Mouse (Mus musculus) neutrophil, adult 5-6 weeks (primary cell): ENCODE data around the gene Slc18a2. TPM values are rescaled to one million over a fixed set of nuclear protein-coding genes. Genes with fewer than 3 reads are reported as not detected.

Experiments used
- ATAC-seq: fragments of 151-379, 151-347 bp; 2 replicates; pipeline ENCODE4 v1.8.0; 2017; ENCODE audit warnings: mild to moderate bottlenecking, moderate TSS enrichment; ENCODE audit not compliant: insufficient number of reproducible peaks, poor library complexity, low FRiP score, severe bottlenecking; ENCODE audit errors: extremely low read depth
- total RNA-seq: library from RNA; stranded (forward); fragments of 200-1000 nt; gene quantifications from 2 replicates; pipeline ENCODE4 v1.2.3, GENCODE M21; 2017

The Slc18a2 gene
- total RNA-seq, 1 experiment from 2014 or later = 1.0 TPM

DNA sequence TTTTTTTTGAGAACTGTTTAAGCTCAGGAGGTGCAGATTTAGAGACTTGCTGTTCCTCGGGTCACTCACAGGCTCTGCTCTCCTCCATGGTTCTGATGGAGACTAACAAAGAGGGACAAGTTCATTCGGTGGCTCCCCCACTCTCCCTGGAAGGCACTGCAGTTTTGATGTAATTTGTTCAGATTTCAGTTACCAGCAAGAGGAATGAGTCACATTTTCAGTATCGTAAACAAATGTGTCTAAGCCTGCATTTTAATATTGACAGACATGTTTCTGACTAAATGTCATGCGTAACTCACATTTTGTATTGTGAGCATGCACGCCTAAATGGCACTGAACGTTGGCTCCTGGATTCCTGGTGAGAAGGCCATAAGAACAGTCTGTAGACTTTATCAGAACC, 5.2 kb downstream of the Slc18a2 start:
- ATAC-seq = no peak

DNA sequence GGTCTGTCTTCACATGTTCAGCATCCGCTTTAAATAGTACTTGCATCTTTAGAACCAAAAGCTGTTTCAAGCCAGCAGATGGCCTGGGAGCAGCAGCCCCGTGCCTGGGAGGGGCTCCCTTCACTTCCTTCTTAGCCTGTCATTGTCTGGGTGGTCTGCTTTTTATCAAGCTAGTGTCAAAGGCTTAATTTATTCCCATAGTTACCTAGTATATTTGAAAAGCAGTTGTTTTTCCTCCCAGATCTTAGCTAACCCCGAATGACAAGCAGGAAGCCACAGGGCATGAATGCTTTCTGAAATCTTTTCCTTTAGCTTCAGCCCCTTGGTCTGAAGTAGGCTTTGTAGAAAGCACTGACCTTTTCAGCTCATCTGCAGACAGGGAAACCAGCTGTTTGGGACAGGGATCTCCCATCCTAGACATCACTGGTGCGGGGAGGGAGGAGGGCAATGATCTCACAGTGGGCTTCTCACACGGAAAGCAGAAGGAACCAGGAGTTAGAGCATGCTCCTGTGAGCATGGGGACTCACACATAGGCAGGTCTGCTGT, 6.8 kb downstream of the Slc18a2 start:
- ATAC-seq = no peak

DNA sequence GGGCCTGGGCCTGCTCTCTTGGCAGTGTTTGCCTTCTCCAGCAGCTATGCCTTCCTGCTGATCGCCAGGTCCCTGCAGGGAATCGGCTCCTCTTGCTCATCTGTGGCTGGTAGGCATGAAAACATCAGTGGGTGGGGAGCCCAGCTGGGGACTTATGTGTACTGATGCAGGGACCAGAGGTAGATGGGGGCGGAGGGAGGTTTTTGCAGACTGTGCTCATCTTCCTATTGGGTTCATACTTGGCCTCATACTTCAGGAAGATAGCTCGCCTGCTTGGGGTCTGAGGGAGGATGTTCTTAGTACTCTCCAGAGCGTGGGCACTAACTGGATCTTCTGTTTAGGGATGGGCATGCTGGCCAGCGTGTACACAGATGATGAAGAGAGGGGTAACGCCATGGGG, 12.5 kb downstream of the Slc18a2 start:
- no peak for ATAC-seq

DNA sequence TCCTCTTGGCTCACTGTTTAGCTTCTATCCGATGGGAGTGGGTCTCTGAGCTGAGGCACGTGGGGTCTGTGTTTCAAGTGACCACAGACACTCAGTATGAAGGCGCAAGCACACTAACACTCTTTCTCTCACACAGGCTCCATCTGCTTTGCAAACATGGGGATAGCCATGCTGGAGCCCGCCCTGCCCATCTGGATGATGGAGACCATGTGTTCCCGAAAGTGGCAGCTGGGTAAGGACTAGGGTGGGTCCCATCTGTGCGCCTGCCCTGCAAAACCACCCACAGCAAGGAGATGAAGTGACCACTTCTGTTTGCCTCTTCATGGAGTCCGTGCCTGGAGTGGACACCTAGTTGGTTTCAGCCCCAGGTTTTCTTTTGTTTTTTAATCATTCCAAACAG, 15.7 kb downstream of the Slc18a2 start:
- ATAC-seq = no peak

DNA sequence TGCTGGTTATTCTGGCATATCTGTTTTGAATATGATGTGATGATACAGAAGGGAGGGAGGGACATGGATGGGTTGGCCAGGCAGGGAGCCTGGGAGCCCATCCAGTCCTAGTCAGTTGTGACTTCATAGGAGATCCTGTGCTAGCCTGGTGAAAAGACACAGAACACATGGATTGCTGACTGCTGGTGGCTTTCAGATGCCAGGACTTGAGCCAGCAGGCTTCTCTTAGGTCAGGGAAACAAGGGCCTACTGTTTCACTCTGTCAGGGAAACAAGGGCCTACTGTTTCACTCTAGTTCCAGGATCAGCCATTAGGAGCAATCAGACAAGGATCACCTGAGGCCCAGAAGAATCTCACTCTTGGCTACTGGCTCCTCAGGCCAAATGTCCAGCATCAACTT, 20.1 kb downstream of the Slc18a2 start:
- ATAC-seq = no peak

DNA sequence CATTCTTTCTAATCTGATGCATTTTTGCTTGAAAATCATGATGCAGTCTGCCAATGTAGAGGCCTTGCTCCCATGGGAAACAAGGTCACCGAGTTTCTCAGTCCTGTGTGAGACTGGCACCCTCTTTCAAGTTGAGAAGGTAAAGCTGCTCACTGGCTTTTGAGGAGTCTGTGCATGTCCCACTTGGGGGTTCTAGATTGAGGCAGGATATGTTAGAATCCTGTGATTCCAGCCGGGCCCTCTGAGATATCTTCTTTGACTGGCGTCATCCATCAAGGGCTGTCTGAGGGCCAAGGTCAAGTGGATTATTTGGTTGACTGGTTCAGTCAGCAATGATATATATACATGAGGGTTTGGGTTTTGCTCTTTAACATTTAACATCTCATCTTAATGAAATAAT, 21.3 kb downstream of the Slc18a2 start:
- no peak for ATAC-seq

DNA sequence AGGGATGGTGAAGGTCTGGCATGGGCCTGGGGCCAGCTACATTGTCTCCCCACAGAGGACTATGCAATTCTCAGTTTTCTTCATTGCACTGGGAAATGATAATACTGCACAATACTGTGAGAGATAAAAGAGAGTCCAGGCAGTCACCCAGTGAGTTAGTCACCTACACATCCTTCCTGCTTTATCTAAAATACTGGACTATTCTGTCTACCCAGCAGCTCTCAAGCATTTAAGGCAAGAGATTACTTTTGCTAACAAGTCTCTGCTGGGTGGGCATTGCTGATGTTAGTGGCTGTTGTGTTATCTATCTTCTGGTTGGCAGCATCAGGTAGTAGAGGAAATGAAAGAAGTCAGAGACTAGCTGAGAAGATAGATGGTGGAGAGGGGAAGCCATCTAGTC, 28.3 kb downstream of the Slc18a2 start:
- no peak for ATAC-seq

DNA sequence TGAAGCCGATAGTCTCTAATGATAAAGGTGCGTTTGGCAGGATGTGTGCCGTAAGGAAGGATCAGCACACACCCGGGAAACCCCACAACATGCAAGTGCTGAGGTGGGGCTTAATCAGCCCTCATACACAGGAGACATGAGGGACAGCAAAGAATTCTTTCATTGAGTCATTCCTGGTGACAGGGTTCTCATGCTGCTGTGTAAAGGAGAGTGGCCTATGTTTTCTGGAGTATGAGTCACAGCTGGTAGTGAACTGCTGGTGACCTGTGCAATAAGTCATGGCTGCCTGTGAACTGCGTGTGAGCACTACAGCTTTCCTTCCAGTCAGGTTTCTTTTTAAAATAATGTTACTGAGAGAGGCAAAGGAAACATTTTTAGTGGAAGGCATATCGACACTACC, 29.1 kb downstream of the Slc18a2 start:
- ATAC-seq = no peak

DNA sequence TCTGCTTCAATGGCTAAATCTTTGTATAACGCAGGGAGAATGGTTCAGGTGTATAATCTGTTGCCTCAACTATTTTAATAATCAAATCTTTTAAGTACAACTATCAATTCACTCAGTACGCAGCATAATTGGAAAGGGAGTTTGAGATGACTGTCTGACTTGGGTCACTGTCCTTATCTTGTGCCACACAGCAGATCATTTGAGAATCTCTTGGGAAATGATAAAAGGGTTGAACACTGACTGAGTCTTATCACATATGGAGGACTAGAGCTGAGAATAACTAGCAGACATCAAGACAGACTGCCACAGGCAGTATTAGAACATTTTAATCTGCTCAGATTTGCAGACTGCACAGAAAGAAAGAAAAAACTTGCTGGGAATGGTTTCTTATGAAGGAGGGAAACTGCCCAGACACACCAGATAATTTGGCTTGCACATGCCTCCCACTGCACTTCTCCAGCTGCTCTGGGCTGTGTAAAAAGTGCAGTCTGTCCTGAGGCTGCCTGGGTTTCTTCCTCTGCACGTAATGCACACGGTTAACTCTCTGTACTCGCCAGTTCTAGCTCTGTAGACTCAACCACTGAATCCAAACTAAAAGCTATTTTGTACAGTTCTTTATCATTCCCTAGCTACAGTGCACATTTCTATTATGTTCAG, 31.6 kb downstream of the Slc18a2 start:
- ATAC-seq = no peak

DNA sequence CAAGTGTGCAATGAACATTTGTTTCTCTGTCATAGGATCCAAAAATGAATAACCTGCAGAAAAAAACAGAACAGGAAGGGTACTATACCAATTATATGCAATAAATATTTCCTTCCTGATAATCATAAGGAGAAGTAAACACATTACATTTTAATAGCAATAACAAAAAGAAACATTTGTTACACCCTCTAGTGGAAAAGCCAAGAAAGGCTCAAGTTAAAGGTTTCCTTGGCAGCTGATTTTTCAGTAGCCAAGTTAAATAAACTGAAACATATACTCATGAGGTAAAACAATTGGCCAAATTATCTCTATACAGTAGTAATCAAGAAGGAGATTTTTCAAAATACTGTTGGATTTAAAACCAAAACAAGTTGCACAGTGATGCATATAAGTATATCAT, 54.6 kb downstream of the Slc18a2 start:
- no peak for ATAC-seq

DNA sequence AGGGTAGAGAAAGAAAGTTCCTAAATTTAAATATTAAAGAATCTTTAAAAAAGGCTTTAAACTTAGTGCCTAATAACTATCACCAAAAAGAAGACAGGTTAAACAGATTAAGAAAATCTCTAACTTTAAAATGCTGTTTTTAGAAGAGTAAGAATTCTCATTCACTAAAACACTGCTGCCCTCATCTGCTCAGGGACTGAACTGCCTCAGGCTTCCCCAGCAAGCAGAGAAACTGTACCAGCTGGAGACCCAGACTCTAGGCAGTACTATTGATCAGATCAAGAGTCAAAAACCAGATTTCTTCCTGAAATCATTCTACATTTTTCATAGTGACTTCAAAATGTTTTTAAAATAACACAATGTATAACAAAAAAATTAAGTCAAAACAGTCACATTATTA, 55.9 kb downstream of the Slc18a2 start:
- ATAC-seq = no peak

DNA sequence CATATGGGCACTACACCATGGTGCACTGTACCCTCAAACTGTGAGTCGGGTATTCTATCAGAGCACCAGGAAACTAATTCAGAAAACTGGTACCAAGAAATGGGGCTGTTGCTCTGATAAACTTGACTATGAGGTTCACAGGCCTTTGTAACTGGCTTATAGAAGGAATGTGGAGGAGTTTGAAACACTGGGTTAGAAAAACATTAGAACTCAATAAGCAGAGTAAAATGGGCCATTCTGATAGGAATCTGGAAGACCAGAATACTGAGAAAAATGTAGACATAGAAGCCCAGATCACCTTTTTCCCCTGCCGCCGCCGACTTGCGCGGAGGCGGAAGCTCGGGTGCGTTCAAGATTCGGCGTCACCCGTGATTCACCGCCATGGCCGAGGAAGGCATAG, 61.3 kb downstream of the Slc18a2 start, which contains the start of gene Rps12-ps3:
Gene Rps12-ps3 (plus strand): TSS at position 301 of the 400 bp plus-strand sequence.
- no peak for ATAC-seq

DNA sequence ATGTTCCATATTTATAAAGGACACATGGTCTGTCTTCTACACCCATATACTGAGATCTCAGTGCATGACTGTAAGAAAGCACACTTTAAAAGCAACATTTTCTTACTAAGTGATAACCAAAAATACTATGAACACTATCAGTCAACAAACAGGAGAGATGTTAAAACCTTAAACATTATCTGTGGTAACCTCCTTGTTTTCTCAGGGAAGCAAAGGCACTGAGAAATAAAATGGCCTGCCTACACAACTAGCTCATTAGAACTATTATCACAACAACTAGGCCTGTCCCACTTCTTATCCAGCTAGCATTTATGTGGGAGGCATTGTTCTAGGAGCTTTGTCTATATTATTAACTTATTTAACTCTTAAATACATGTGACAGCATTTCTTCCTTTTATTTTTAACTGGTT, 70.1 kb downstream of the Slc18a2 start:
- ATAC-seq = no peak

DNA sequence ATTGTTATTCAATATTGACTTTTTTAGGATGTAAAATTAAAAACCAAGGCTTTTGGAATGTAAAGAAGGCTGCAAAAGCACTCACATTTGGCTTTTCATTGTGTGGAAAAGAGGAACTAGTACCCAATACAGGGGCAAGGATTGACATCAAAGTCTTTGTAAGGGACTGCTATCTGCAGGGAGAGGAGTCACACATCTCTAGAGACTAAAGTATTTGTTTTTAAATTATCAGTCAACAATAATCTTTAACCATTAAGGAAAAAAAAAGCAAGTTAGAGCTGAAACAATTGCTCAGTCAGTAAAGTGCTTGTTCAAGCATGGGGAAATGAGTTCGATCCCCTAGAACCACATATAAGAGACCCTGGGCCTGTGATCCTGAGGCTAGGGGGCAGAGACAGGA, 76.0 kb downstream of the Slc18a2 start:
- no peak for ATAC-seq

DNA sequence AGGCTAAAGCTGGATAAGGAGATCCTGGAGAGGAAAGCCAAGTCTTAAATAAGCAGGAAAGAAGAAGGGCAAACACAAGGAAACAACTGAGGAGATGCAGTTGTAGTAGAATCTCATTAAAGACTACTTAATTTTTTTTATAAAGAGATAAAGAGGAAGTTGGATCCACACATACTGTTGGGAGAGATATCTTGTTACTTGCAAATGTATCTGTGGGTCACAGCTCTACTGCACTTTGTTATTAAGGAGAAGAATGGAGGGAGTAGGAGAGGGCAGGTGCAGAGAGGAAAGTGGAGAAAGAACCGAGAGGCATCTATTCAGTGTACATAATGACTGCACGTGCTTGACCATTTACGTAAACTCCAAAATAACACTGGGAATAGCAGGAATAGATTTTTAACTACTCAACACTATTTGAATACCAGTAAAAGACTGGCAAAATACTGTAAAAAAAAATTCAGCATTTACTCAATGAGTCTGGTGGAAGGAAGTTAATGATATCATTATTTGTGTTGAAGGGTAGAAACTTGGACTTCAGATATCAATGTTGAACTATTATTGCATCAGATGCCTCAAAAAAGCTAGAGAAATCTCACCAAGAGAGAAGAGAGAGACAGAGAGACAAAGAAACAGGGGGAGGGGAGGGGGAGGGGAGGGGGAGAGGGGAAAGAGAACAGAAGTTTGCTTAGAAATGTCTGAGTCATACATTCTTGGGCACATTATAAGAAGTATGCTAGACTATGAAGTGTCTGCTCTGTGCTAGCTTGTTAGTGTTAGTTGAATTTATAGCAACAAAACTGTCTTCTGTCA, 77.4 kb downstream of the Slc18a2 start:
- no peak for ATAC-seq

DNA sequence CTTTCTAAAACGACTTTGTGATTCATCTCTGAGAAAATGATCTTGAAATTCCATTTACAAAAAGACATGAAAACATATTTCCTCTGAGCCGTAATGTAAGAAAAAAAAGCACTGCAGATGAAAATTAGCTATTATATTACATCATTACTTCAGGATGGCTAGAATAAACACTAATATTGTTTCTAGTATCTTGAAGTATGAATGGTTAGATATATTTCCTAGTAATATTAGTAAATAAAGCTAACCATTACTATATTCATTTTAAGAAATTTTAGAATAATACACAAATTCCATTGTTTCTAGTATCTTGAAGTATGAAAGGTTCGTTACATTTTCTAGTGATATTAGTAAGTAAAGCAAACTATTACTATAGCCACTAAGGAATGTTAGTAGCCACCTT, 79.2 kb downstream of the Slc18a2 start:
- no peak for ATAC-seq

DNA sequence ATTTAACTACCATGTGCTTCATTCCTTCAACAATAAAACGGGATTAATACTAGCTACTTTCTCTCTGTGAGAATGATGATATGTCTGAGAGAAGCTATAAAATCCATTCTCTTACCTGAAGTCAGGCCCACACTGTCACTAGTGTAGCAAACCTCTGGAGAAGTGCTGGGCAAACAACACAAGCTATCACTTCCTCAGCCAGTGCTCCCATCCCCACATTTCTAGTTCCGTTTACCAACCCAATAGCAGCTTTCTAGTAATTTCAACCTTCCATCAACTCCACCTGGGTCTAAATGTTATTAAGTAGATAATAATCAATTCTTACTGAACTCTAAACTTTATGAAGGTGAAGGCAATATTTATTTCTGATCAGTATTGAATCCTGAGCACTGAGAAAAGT, 82.3 kb downstream of the Slc18a2 start:
- ATAC-seq = no peak

DNA sequence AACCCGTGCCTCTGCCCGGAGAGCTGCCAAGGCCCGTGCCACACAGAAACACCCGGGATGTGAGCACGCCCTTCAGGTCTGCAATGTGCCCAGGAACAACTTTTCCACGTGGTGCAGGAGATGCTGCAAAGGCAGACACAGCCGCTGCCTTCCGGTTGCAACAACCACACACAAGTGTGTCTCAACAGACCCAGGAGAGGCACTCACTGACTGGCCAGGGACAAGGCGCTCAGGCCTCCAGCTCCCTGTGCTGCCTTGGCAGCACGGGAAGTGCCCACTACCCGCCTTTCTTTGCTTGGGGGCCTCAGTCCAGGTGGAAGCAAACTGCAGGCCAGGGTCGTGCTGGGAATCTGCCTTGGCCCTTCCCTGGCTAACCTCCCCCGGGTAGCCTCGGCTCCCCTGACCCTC, 83.6 kb downstream of the Slc18a2 start:
- peak; percentile 26; the same call in 1 of the 2 replicates for ATAC-seq

DNA sequence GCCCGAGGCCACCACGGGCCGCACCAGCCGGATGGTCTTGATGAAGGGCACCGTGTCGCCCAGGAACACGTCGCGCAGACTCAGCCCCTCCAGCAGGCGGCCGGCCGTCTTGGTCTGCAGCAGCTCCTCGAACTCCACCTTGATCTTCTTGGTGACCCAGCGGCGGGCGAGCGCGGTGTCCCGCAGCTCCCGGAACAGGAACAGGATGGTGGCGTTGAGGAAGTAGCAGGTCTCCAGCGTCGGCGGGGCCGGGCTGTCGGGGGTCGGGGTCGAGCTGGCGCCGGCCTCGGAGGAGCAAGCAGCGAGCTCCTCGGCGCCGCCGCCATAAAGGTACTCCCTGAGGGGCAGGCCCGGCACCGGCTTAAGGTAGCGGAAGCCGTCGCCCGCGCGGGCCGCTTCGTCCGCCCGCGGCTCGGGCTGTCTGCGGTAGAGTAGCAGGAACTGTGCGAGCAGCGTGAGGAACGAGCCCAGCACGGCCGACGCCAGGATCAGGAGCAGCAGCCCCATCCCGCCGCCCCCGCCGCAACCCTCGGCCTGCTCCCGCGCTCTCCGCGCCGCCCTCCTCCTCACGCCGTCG, 84.5 kb downstream of the Slc18a2 start:
- ATAC-seq = peak; percentile 47; the same call in 1 of the 2 replicates
